8 mouse cellular contexts compared by ENCODE assay signal in genomic region chr5:68252671-68253070, GRCm38 (mm10).
DNase-seq lines count a peak whose midpoint lies in the region; ATAC-seq and TF ChIP-seq lines count a peak whose summit lies in the region.

No protein-coding gene starts in this region.

- no peaks in the 10 kb centered on the region for H3K4me1 ChIP-seq in hindbrain, embryonic 10.5 days (replicated peaks)
- no peaks in the 10 kb centered on the region for H3K4me1 ChIP-seq in hindbrain, embryonic 12.5 days
- H3K4me1 ChIP-seq in forebrain, embryonic 12.5 days = no peaks in the 10 kb centered on the region
- no peaks in the 10 kb centered on the region for H3K4me1 ChIP-seq in intestine, embryonic 15.5 days (replicated peaks)
- no peaks in the 10 kb centered on the region for H3K4me1 ChIP-seq in midbrain, embryonic 14.5 days (ENCODE audit: control insufficient read depth, insufficient read depth, low read length)

- no peak overlapping the region for H3K27ac ChIP-seq in hindbrain, embryonic 10.5 days
- no peak overlapping the region for H3K27ac ChIP-seq in hindbrain, embryonic 12.5 days
- no peak overlapping the region for H3K27ac ChIP-seq in forebrain, embryonic 12.5 days
- no peak overlapping the region for H3K27ac ChIP-seq in intestine, embryonic 15.5 days
- H3K27ac ChIP-seq in left cerebral cortex, adult 2 months = no peak overlapping the region
- no peak overlapping the region for H3K27ac ChIP-seq in midbrain, embryonic 14.5 days (replicated peaks; ENCODE audit: low read depth, low read length)

- H3K4me2 ChIP-seq in hindbrain, embryonic 12.5 days (replicated peaks) = no peak overlapping the region
- no peak overlapping the region for H3K4me2 ChIP-seq in forebrain, embryonic 12.5 days
- no peak overlapping the region for H3K4me2 ChIP-seq in intestine, embryonic 15.5 days (replicated peaks)
- no peak overlapping the region for H3K4me2 ChIP-seq in midbrain, embryonic 14.5 days (ENCODE audit: low read length)

- no peaks in the 10 kb centered on the region for H3K27me3 ChIP-seq in hindbrain, embryonic 10.5 days (ENCODE audit: insufficient read depth, poor library complexity, severe bottlenecking)
- H3K27me3 ChIP-seq in hindbrain, embryonic 12.5 days = no peaks in the 10 kb centered on the region
- H3K27me3 ChIP-seq in forebrain, embryonic 12.5 days = no peaks in the 10 kb centered on the region
- H3K27me3 ChIP-seq in intestine, embryonic 15.5 days (replicated peaks) = no peaks in the 10 kb centered on the region
- no peaks in the 10 kb centered on the region for H3K27me3 ChIP-seq in midbrain, embryonic 14.5 days (ENCODE audit: control insufficient read depth, insufficient read depth, low read length)

- no peak overlapping the region for H3K4me3 ChIP-seq in hindbrain, embryonic 10.5 days
- H3K4me3 ChIP-seq in hindbrain, embryonic 12.5 days = no peak overlapping the region
- no peak overlapping the region for H3K4me3 ChIP-seq in forebrain, embryonic 12.5 days (replicated peaks)
- H3K4me3 ChIP-seq in intestine, embryonic 15.5 days (replicated peaks) = no peak overlapping the region
- H3K4me3 ChIP-seq in left cerebral cortex, adult 2 months = no peak overlapping the region
- no peak overlapping the region for H3K4me3 ChIP-seq in midbrain, embryonic 14.5 days (replicated peaks; ENCODE audit: low read depth, low read length)

- DNase-seq in hindbrain, embryonic 10.5 days (ENCODE audit: low spot score) = peak; percentile 49
- DNase-seq in c-Kit-positive CD71-negative TER-119-negative erythroid progenitor cells, embryonic 14.5 days (ENCODE audit: low read depth) = peak; percentile 14
- peak; percentile 62 to 65 for DNase-seq in left cerebral cortex, adult 2 months (ENCODE audit: extremely low spot score in 1 of 2, low spot score in 2 of 2)
- peak; percentile 94 for DNase-seq in midbrain, embryonic 14.5 days
- peak; percentile 13 to 36 for DNase-seq in urinary bladder, postnatal 36 days (ENCODE audit: low spot score in 2 of 2)

- no peak overlapping the region for H3K9ac ChIP-seq in hindbrain, embryonic 12.5 days
- H3K9ac ChIP-seq in forebrain, embryonic 12.5 days = no peak overlapping the region
- no peak overlapping the region for H3K9ac ChIP-seq in intestine, embryonic 15.5 days
- H3K9ac ChIP-seq in midbrain, embryonic 14.5 days (replicated peaks; ENCODE audit: low read length) = no peak overlapping the region

- no peaks in the 10 kb centered on the region for H3K9me3 ChIP-seq in hindbrain, embryonic 10.5 days
- H3K9me3 ChIP-seq in hindbrain, embryonic 12.5 days (replicated peaks) = no peaks in the 10 kb centered on the region
- H3K9me3 ChIP-seq in forebrain, embryonic 12.5 days = no peaks in the 10 kb centered on the region
- H3K9me3 ChIP-seq in intestine, embryonic 15.5 days = no peaks in the 10 kb centered on the region
- no peaks in the 10 kb centered on the region for H3K9me3 ChIP-seq in midbrain, embryonic 14.5 days (ENCODE audit: control insufficient read depth, low read length)

- no peak; the same call in 1 of the 2 replicates for ATAC-seq in hindbrain, embryonic 12.5 days (ENCODE audit: low FRiP score)
- ATAC-seq in forebrain, embryonic 12.5 days (ENCODE audit: low FRiP score) = peak; percentile 81
- ATAC-seq in intestine, embryonic 15.5 days = peak; percentile 62; the same call in 1 of the 2 replicates
- peak; percentile 71; the same call in 1 of the 2 replicates for ATAC-seq in midbrain, embryonic 14.5 days (ENCODE audit: low FRiP score, low TSS enrichment)

- no peaks in the 10 kb centered on the region for H3K36me3 ChIP-seq in hindbrain, embryonic 10.5 days
- no peaks in the 10 kb centered on the region for H3K36me3 ChIP-seq in hindbrain, embryonic 12.5 days
- no peaks in the 10 kb centered on the region for H3K36me3 ChIP-seq in forebrain, embryonic 12.5 days (replicated peaks)
- H3K36me3 ChIP-seq in intestine, embryonic 15.5 days = no peaks in the 10 kb centered on the region
- H3K36me3 ChIP-seq in midbrain, embryonic 14.5 days (ENCODE audit: control insufficient read depth, insufficient read depth, low read length) = no peaks in the 10 kb centered on the region

- WGBS in hindbrain, embryonic 10.5 days = 23% methylated on average over 8 of the region's 8 CpGs
- WGBS in hindbrain, embryonic 12.5 days = 20% methylated on average over 8 of the region's 8 CpGs
- WGBS in forebrain, embryonic 12.5 days = 16% methylated on average over 8 of the region's 8 CpGs
- WGBS in intestine, embryonic 15.5 days = 13% methylated on average over 8 of the region's 8 CpGs
- WGBS in midbrain, embryonic 14.5 days = 14% methylated on average over 8 of the region's 8 CpGs

- intact Hi-C loops in left cerebral cortex, adult 2 months (cut with DNase I) = loop anchor here (1.0 to 10.0 kb wide), 2 partner anchors 1092 to 1269 kb away; partner anchors contain the start of gene Kctd8

- peak; percentile 75 for TF ChIP-seq CTCF in left cerebral cortex, adult 2 months (IDR thresholded peaks at IDR 0.05)

Comparison
In these comparisons a context has a peak if more than half of its experiments do, and no peak if none do; other contexts are left out.
1. DNase-seq: peak in every context shown above with its lines; median percentile 94 in midbrain, embryonic 14.5 days; 64 in left cerebral cortex, adult 2 months; 49 in hindbrain, embryonic 10.5 days; 24 in urinary bladder, postnatal 36 days; 14 in c-Kit-positive CD71-negative TER-119-negative erythroid progenitor cells, embryonic 14.5 days.